Mouse (Mus musculus): ENCODE results near the gene Snd1. TPM values are rescaled to one million over a fixed set of nuclear protein-coding genes. Genes with fewer than 3 reads are reported as not detected.

Snd1 gene
- polyA plus RNA-seq, 1 experiment from 2014 or later = 84.5 TPM

GRCm38 (mm10) chr6:28603401-28603800 is 128.5 kb downstream of the Snd1 start:
- H3K27me3 ChIP-seq (ENCODE audit: control insufficient read depth, insufficient read depth, low read length) = no peaks in the 10 kb centered on the region
- no peak overlapping the region for H3K27ac ChIP-seq (replicated peaks; ENCODE audit: low read depth, low read length)
- ATAC-seq (ENCODE audit: low FRiP score, low TSS enrichment) (no peak), DNase-seq (no peak)
- no peak overlapping the region for H3K9ac ChIP-seq (replicated peaks; ENCODE audit: low read length)
- H3K9me3 ChIP-seq (ENCODE audit: control insufficient read depth, low read length) = no peaks in the 10 kb centered on the region
- no peak overlapping the region for H3K4me3 ChIP-seq (replicated peaks; ENCODE audit: low read depth, low read length)
- no peaks in the 10 kb centered on the region for H3K36me3 ChIP-seq (ENCODE audit: control insufficient read depth, insufficient read depth, low read length)
- WGBS = 77% methylated on average over 3 of the region's 3 CpGs
- H3K4me1 ChIP-seq (ENCODE audit: control insufficient read depth, insufficient read depth, low read length) = peaks cover 14% of the 10 kb centered on the region; the same call in 1 of the 2 replicates
- no peak overlapping the region for H3K4me2 ChIP-seq (ENCODE audit: low read length)

GRCm38 (mm10) chr6:28603823-28604222 is 128.9 kb downstream of the Snd1 start:
- no peak overlapping the region for H3K9ac ChIP-seq (replicated peaks; ENCODE audit: low read length)
- H3K27me3 ChIP-seq (ENCODE audit: control insufficient read depth, insufficient read depth, low read length) = no peaks in the 10 kb centered on the region
- no peaks in the 10 kb centered on the region for H3K9me3 ChIP-seq (ENCODE audit: control insufficient read depth, low read length)
- H3K27ac ChIP-seq (replicated peaks; ENCODE audit: low read depth, low read length) = no peak overlapping the region
- H3K4me3 ChIP-seq (replicated peaks; ENCODE audit: low read depth, low read length) = no peak overlapping the region
- no peak for DNase-seq
- ATAC-seq (ENCODE audit: low FRiP score, low TSS enrichment) = no peak
- peaks cover 14% of the 10 kb centered on the region; the same call in 1 of the 2 replicates for H3K4me1 ChIP-seq (ENCODE audit: control insufficient read depth, insufficient read depth, low read length)
- WGBS = 50% methylated on average over 3 of the region's 3 CpGs
- no peak overlapping the region for H3K4me2 ChIP-seq (ENCODE audit: low read length)
- no peaks in the 10 kb centered on the region for H3K36me3 ChIP-seq (ENCODE audit: control insufficient read depth, insufficient read depth, low read length)

GRCm38 (mm10) chr6:28609291-28609690 is 134.4 kb downstream of the Snd1 start:
- Histone ChIP-seq H3K27ac (replicated peaks; ENCODE audit: low read depth, low read length) (no peak overlapping the region), H3K9me3 (ENCODE audit: control insufficient read depth, low read length) (no peaks in the 10 kb centered on the region), H3K4me1 (ENCODE audit: control insufficient read depth, insufficient read depth, low read length) (peaks cover 6% of the 10 kb centered on the region; the same call in 1 of the 2 replicates), H3K27me3 (ENCODE audit: control insufficient read depth, insufficient read depth, low read length) (no peaks in the 10 kb centered on the region), H3K4me2 (ENCODE audit: low read length) (no peak overlapping the region), H3K4me3 (replicated peaks; ENCODE audit: low read depth, low read length) (no peak overlapping the region), H3K9ac (replicated peaks; ENCODE audit: low read length) (no peak overlapping the region), H3K36me3 (ENCODE audit: control insufficient read depth, insufficient read depth, low read length) (no peaks in the 10 kb centered on the region)
- ATAC-seq (ENCODE audit: low FRiP score, low TSS enrichment) (no peak), DNase-seq (no peak)
- WGBS = 71% methylated on average over 4 of the region's 4 CpGs

GRCm38 (mm10) chr6:28610127-28610526 is 135.2 kb downstream of the Snd1 start:
- H3K4me2 ChIP-seq (ENCODE audit: low read length) = no peak overlapping the region
- ATAC-seq (ENCODE audit: low FRiP score, low TSS enrichment) (no peak; the same call in 1 of the 2 replicates), DNase-seq (peak; percentile 51)
- 0 out of 2 replicates have a peak, but pooled peaks cover 5% of the 10 kb centered on the region for H3K4me1 ChIP-seq (ENCODE audit: control insufficient read depth, insufficient read depth, low read length)
- H3K9ac ChIP-seq (replicated peaks; ENCODE audit: low read length) = no peak overlapping the region
- no peaks in the 10 kb centered on the region for H3K36me3 ChIP-seq (ENCODE audit: control insufficient read depth, insufficient read depth, low read length)
- no peak overlapping the region for H3K27ac ChIP-seq (replicated peaks; ENCODE audit: low read depth, low read length)
- no peaks in the 10 kb centered on the region for H3K27me3 ChIP-seq (ENCODE audit: control insufficient read depth, insufficient read depth, low read length)
- WGBS = 79% methylated on average over 1 of the region's 1 CpGs
- H3K4me3 ChIP-seq (replicated peaks; ENCODE audit: low read depth, low read length) = no peak overlapping the region
- no peaks in the 10 kb centered on the region for H3K9me3 ChIP-seq (ENCODE audit: control insufficient read depth, low read length)

- Histone ChIP-seq H3K27ac (replicated peaks; ENCODE audit: low read depth, low read length) (no peak overlapping the region), H3K9ac (replicated peaks; ENCODE audit: low read length) (no peak overlapping the region), H3K27me3 (ENCODE audit: control insufficient read depth, insufficient read depth, low read length) (no peaks in the 10 kb centered on the region), H3K9me3 (ENCODE audit: control insufficient read depth, low read length) (no peaks in the 10 kb centered on the region), H3K4me3 (replicated peaks; ENCODE audit: low read depth, low read length) (no peak overlapping the region), H3K4me1 (ENCODE audit: control insufficient read depth, insufficient read depth, low read length) (peaks cover 3% of the 10 kb centered on the region), H3K4me2 (ENCODE audit: low read length) (no peak overlapping the region), H3K36me3 (ENCODE audit: control insufficient read depth, insufficient read depth, low read length) (no peaks in the 10 kb centered on the region)
- no peak for ATAC-seq (ENCODE audit: low FRiP score, low TSS enrichment)
- no peak for DNase-seq
- WGBS = 83% methylated on average over 4 of the region's 4 CpGs
Measured at GRCm38 (mm10) chr6:28613441-28613840, 138.5 kb downstream of the Snd1 start.

- Histone ChIP-seq H3K4me2 (ENCODE audit: low read length) (no peak overlapping the region), H3K4me1 (ENCODE audit: control insufficient read depth, insufficient read depth, low read length) (peaks cover 15% of the 10 kb centered on the region), H3K27me3 (ENCODE audit: control insufficient read depth, insufficient read depth, low read length) (no peaks in the 10 kb centered on the region), H3K4me3 (replicated peaks; ENCODE audit: low read depth, low read length) (no peak overlapping the region), H3K9me3 (ENCODE audit: control insufficient read depth, low read length) (no peaks in the 10 kb centered on the region), H3K27ac (replicated peaks; ENCODE audit: low read depth, low read length) (no peak overlapping the region), H3K36me3 (ENCODE audit: control insufficient read depth, insufficient read depth, low read length) (no peaks in the 10 kb centered on the region), H3K9ac (replicated peaks; ENCODE audit: low read length) (no peak overlapping the region)
- 89% methylated on average over 4 of the region's 4 CpGs for WGBS
- no peak for ATAC-seq (ENCODE audit: low FRiP score, low TSS enrichment)
- DNase-seq = no peak
Measured at GRCm38 (mm10) chr6:28614856-28615255, 139.9 kb downstream of the Snd1 start.

- Histone ChIP-seq H3K4me3 (replicated peaks; ENCODE audit: low read depth, low read length) (no peak overlapping the region), H3K9ac (replicated peaks; ENCODE audit: low read length) (no peak overlapping the region), H3K27me3 (ENCODE audit: control insufficient read depth, insufficient read depth, low read length) (no peaks in the 10 kb centered on the region), H3K4me2 (ENCODE audit: low read length) (no peak overlapping the region), H3K36me3 (ENCODE audit: control insufficient read depth, insufficient read depth, low read length) (no peaks in the 10 kb centered on the region), H3K4me1 (ENCODE audit: control insufficient read depth, insufficient read depth, low read length) (peaks cover 15% of the 10 kb centered on the region), H3K9me3 (ENCODE audit: control insufficient read depth, low read length) (no peaks in the 10 kb centered on the region), H3K27ac (replicated peaks; ENCODE audit: low read depth, low read length) (no peak overlapping the region)
- 85% methylated on average over 3 of the region's 3 CpGs for WGBS
- no peak for ATAC-seq (ENCODE audit: low FRiP score, low TSS enrichment)
- DNase-seq = no peak
Measured at GRCm38 (mm10) chr6:28615408-28615807, 140.5 kb downstream of the Snd1 start.

- ATAC-seq (ENCODE audit: low FRiP score, low TSS enrichment) (no peak), DNase-seq (no peak)
- no peak overlapping the region for H3K4me2 ChIP-seq (ENCODE audit: low read length)
- H3K4me3 ChIP-seq (replicated peaks; ENCODE audit: low read depth, low read length) = no peak overlapping the region
- WGBS = 35% methylated on average over 3 of the region's 3 CpGs
- no peaks in the 10 kb centered on the region for H3K9me3 ChIP-seq (ENCODE audit: control insufficient read depth, low read length)
- no peaks in the 10 kb centered on the region for H3K36me3 ChIP-seq (ENCODE audit: control insufficient read depth, insufficient read depth, low read length)
- peaks cover 15% of the 10 kb centered on the region for H3K4me1 ChIP-seq (ENCODE audit: control insufficient read depth, insufficient read depth, low read length)
- H3K27me3 ChIP-seq (ENCODE audit: control insufficient read depth, insufficient read depth, low read length) = no peaks in the 10 kb centered on the region
- H3K27ac ChIP-seq (replicated peaks; ENCODE audit: low read depth, low read length) = no peak overlapping the region
- H3K9ac ChIP-seq (replicated peaks; ENCODE audit: low read length) = no peak overlapping the region
Measured at GRCm38 (mm10) chr6:28615966-28616365, 141.0 kb downstream of the Snd1 start.

- H3K27me3 ChIP-seq (ENCODE audit: control insufficient read depth, insufficient read depth, low read length) = no peaks in the 10 kb centered on the region
- H3K27ac ChIP-seq (replicated peaks; ENCODE audit: low read depth, low read length) = no peak overlapping the region
- no peak overlapping the region for H3K4me2 ChIP-seq (ENCODE audit: low read length)
- no peak overlapping the region for H3K9ac ChIP-seq (replicated peaks; ENCODE audit: low read length)
- no peak for ATAC-seq (ENCODE audit: low FRiP score, low TSS enrichment)
- WGBS = 57% methylated on average over 3 of the region's 3 CpGs
- H3K4me3 ChIP-seq (replicated peaks; ENCODE audit: low read depth, low read length) = no peak overlapping the region
- H3K36me3 ChIP-seq (ENCODE audit: control insufficient read depth, insufficient read depth, low read length) = no peaks in the 10 kb centered on the region
- no peaks in the 10 kb centered on the region for H3K9me3 ChIP-seq (ENCODE audit: control insufficient read depth, low read length)
- DNase-seq = no peak
- peaks cover 15% of the 10 kb centered on the region for H3K4me1 ChIP-seq (ENCODE audit: control insufficient read depth, insufficient read depth, low read length)
Measured at GRCm38 (mm10) chr6:28618299-28618698, 143.4 kb downstream of the Snd1 start.
